Mouse (Mus musculus) liver, embryonic 14.5 days (tissue): Measurements from ENCODE around the gene Irx4.

Source experiments
- CTCF ChIP-seq: IDR thresholded peaks from 2 replicates; pipeline ENCODE4 v1.5.1; 2016; ENCODE audit warnings: antibody characterized with exemption, low read depth, control low read depth
- EP300 ChIP-seq: IDR thresholded peaks from 2 replicates; pipeline ENCODE4 v1.6.1; 2016; ENCODE audit warnings: antibody characterized with exemption, low read depth

GRCm38 (mm10) chr13:73251222-73251621 is 9.1 kb upstream of the Irx4 start:
- TF ChIP-seq EP300, result no peak
- peak; percentile 32 for TF ChIP-seq CTCF
